Mouse (Mus musculus): ENCODE results near the gene Gm906.
"Not testable (repeated sequence)": the region's sequence is repeated elsewhere in the genome, so short reads cannot be mapped to it uniquely, and the experiment has no call there.

GRCm38 (mm10) chr13:50211842-50212241, 38.3 kb downstream of the Gm906 start:
- not testable (repeated sequence) for TF ChIP-seq CTCF (IDR thresholded peaks at IDR 0.05; ENCODE audit: low read depth, low read length); GATA1 (IDR thresholded peaks at IDR 0.05; ENCODE audit: borderline replicate concordance, low read length); POLR2AphosphoS5 (IDR thresholded peaks at IDR 0.05; ENCODE audit: insufficient replicate concordance, low read depth, low read length)
